Mouse (Mus musculus): Measurements from ENCODE around the gene Nup210. TPM values are rescaled to one million over a fixed set of nuclear protein-coding genes. Genes with fewer than 3 reads are reported as not detected.

The Nup210 gene
- polyA plus RNA-seq (2016; fragmentation: Nextera tagmentation; extraction: Ambion mirVana), result 32.7 and 37.9 TPM in 2 replicates

- Histone ChIP-seq H3K27ac (peak within 1 kb of the TSS; percentile 82), H3K4me3 (replicated peaks) (peak within 1 kb of the TSS; percentile 70), H3K9me3 (0 out of 2 replicates have a peak, but pooled peaks cover 2% of the 10 kb centered on the region), H3K27me3 (no peaks in the 10 kb centered on the region), H3K36me3 (replicated peaks) (no peaks in the 10 kb centered on the region), H3K4me1 (peaks cover 29% of the 10 kb centered on the region), H3K4me2 (peak within 1 kb of the TSS; percentile 91), H3K9ac (peak within 1 kb of the TSS; percentile 82)
- 0% methylated on average over 81 of the region's 93 CpGs for WGBS
- ATAC-seq (ENCODE audit: low FRiP score), result peak; percentile 97
Observed at GRCm38 (mm10) chr6:91116244-91117145, at the start of gene Nup210. TSS of gene Nup210 (minus strand) at chr6:91116829.

DNA sequence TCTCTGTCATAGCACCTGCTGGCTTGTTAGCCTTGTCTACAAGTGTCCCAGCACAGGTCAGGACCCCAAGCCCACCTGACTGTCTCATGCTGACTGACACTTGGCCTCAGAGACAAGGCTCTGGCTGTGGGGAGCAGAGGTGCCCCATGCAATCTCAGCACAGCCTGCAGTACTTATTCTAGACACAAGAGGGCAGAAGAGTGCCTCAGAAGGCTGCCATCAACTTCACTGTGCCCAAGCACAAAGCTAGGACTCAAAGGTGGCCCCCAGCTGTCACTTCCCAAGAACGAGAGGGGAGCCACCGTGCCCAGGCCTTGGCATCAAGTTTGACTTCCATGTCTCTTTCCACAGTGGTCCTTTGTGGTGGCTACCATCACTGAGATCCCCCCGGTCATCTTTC lies 48.6 kb upstream of the Nup210 start:
- Histone ChIP-seq H3K36me3 (replicated peaks) (peaks cover 18% of the 10 kb centered on the region; the same call in 1 of the 2 replicates), H3K4me3 (replicated peaks) (no peak overlapping the region), H3K27me3 (no peaks in the 10 kb centered on the region), H3K9me3 (no peaks in the 10 kb centered on the region), H3K9ac (no peak overlapping the region), H3K4me1 (peaks cover 15% of the 10 kb centered on the region), H3K27ac (no peak overlapping the region), H3K4me2 (no peak overlapping the region)
- 33% methylated on average over 3 of the region's 3 CpGs for WGBS
- ATAC-seq (ENCODE audit: low FRiP score), result peak; percentile 45

- Histone ChIP-seq H3K27me3 (no peaks in the 10 kb centered on the region), H3K27ac (no peak overlapping the region), H3K9ac (no peak overlapping the region), H3K4me2 (no peak overlapping the region), H3K36me3 (replicated peaks) (peaks cover 18% of the 10 kb centered on the region; the same call in 1 of the 2 replicates), H3K9me3 (no peaks in the 10 kb centered on the region), H3K4me1 (peaks cover 20% of the 10 kb centered on the region), H3K4me3 (replicated peaks) (no peak overlapping the region)
- 79% methylated on average over 2 of the region's 2 CpGs for WGBS
- no peak for ATAC-seq (ENCODE audit: low FRiP score)
Observed at GRCm38 (mm10) chr6:91164584-91164983, 48.0 kb upstream of the Nup210 start.

DNA sequence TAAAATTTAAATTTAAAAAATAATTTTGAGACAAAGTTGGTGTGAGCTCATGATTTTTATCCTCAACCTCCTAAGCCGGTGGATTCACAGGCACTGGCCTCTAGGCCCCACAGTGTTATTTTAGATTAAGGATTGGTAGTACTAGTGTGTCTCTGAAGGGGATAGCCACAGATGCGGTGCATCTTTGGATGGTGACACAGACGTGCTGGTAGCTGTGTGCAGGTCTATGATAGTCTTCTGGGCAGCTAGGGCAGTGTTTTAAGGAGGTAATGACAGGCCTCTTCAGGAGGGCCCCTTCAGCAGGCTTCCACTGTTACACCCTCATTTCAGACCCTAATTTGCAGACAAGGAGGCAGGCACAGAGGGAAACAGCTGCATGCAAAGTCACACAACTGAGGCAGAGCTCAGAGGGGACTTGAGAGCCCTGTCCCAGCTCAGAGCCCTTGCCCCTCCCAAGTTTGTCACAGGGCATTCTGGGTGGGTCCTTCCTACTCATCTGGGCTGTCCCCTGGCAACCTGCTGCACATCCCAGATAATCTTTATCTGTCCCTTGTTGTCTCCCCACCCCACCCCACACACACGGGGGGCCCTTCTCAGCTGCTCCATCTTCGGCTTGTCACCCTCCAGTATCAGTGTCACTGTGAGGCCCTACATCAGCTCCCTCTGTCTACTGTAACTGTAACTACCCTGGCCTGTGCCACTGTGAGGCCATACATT lies 46.7 kb upstream of the Nup210 start:
- Histone ChIP-seq H3K9me3 (no peaks in the 10 kb centered on the region), H3K4me3 (replicated peaks) (no peak overlapping the region), H3K27ac (no peak overlapping the region), H3K9ac (no peak overlapping the region), H3K4me1 (peaks cover 32% of the 10 kb centered on the region), H3K4me2 (no peak overlapping the region), H3K27me3 (no peaks in the 10 kb centered on the region), H3K36me3 (replicated peaks) (peaks cover 16% of the 10 kb centered on the region; the same call in 1 of the 2 replicates)
- 86% methylated on average over 5 of the region's 5 CpGs for WGBS
- no peak for ATAC-seq (ENCODE audit: low FRiP score)

DNA sequence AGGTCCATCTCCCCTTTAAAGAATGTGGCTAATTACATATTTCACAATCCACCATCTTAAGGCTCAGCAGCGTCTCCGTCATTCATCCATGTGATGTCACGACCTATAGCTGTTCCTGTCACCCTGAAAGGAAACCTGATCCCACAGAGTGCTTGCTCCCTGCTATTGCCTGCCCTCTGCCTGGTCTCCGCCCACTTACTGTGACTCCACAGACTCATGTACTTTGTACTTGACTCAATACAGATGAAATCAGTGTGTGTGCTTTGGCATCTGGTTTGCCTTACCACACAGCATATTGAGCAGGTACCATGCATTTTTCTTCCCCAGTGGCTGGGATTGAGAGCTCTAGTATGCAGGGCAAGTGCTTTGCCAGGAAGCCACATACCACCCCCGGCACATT lies 45.7 kb upstream of the Nup210 start:
- WGBS, result 83% methylated on average over 5 of the region's 5 CpGs
- H3K9ac ChIP-seq, result no peak overlapping the region
- no peak for ATAC-seq (ENCODE audit: low FRiP score)
- H3K9me3 ChIP-seq, result no peaks in the 10 kb centered on the region
- no peak overlapping the region for H3K4me3 ChIP-seq (replicated peaks)
- H3K27ac ChIP-seq, result no peak overlapping the region
- peaks cover 43% of the 10 kb centered on the region for H3K4me1 ChIP-seq
- no peaks in the 10 kb centered on the region for H3K27me3 ChIP-seq
- H3K4me2 ChIP-seq, result no peak overlapping the region
- peaks cover 16% of the 10 kb centered on the region; the same call in 1 of the 2 replicates for H3K36me3 ChIP-seq (replicated peaks)

DNA sequence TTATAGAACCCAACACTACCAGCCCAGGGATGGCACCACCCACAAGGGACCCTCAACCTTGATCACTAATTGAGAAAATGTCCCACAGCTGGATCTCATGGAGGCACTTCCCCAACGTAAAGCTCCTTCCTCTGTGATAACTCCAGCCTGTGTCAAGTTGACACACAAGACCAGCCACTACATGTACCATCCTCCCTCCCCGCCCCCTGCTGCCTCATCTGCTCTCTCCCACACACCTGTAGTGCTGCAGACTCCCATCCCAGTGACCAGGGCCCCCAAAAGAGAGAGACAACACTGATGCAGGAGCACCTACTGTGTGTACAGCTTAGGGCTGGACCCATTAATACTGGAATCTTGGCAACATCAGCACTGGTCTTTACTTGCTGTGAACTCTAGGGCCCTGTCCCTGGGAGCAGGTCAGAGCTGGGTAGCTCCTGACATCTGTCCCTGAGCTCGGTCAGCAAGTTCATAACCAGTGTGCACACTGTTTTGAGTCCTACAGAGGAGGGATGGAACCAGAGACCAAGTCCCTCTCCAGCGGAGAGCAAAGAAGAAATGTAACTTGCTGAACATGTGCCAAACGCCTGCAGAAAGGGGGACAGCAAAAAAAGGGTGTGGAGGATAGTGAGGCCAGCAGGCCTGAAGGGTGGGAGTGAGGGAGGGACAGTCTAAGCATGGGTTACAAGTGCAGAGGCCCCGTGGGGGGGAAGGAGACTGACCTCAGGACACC lies 45.0 kb upstream of the Nup210 start:
- no peak for ATAC-seq (ENCODE audit: low FRiP score)
- WGBS, result 74% methylated on average over 6 of the region's 6 CpGs
- peaks cover 16% of the 10 kb centered on the region; the same call in 1 of the 2 replicates for H3K36me3 ChIP-seq (replicated peaks)
- peaks cover 48% of the 10 kb centered on the region for H3K4me1 ChIP-seq
- H3K4me3 ChIP-seq (replicated peaks), result no peak overlapping the region
- no peaks in the 10 kb centered on the region for H3K9me3 ChIP-seq
- no peaks in the 10 kb centered on the region for H3K27me3 ChIP-seq
- no peak overlapping the region for H3K4me2 ChIP-seq
- H3K27ac ChIP-seq, result no peak overlapping the region
- no peak overlapping the region for H3K9ac ChIP-seq

GRCm38 (mm10) chr6:91160976-91161375 lies 44.3 kb upstream of the Nup210 start:
- 0 out of 2 replicates have a peak overlapping the region, but pooled peaks have one; percentile 56 for H3K27ac ChIP-seq
- H3K9me3 ChIP-seq, result no peaks in the 10 kb centered on the region
- H3K9ac ChIP-seq, result no peak overlapping the region
- H3K27me3 ChIP-seq, result no peaks in the 10 kb centered on the region
- no peak overlapping the region for H3K4me3 ChIP-seq (replicated peaks)
- H3K4me2 ChIP-seq, result no peak overlapping the region
- peaks cover 54% of the 10 kb centered on the region for H3K4me1 ChIP-seq
- ATAC-seq (ENCODE audit: low FRiP score), result no peak
- peaks cover 12% of the 10 kb centered on the region; the same call in 1 of the 2 replicates for H3K36me3 ChIP-seq (replicated peaks)
- 72% methylated on average over 2 of the region's 2 CpGs for WGBS

DNA sequence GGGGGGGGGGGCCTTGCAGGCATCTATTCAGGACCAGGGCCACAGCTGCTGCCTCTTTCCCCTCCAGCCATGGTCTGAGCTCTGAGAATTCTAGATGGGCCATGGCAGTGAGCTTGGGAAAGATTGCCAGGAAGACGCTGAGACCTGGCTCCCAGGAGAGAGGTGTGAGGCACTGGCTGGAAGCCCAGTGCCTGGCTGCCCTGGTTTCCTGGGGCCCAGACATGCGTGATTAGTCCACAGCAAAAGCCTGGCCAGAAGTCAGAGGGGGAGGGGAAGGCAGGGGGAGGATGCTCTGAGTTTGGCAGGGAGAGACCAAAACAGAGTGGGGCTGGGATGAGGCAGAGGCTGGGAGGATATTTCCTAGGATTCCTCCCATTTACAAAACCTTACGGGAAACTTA lies 43.8 kb upstream of the Nup210 start:
- Histone ChIP-seq H3K36me3 (replicated peaks) (peaks cover 12% of the 10 kb centered on the region; the same call in 1 of the 2 replicates), H3K27me3 (no peaks in the 10 kb centered on the region), H3K9ac (no peak overlapping the region), H3K4me1 (peaks cover 54% of the 10 kb centered on the region), H3K4me3 (replicated peaks) (no peak overlapping the region), H3K27ac (peak overlapping the region; percentile 56), H3K9me3 (no peaks in the 10 kb centered on the region), H3K4me2 (no peak overlapping the region)
- ATAC-seq (ENCODE audit: low FRiP score), result no peak
- 45% methylated on average over 3 of the region's 3 CpGs for WGBS

DNA sequence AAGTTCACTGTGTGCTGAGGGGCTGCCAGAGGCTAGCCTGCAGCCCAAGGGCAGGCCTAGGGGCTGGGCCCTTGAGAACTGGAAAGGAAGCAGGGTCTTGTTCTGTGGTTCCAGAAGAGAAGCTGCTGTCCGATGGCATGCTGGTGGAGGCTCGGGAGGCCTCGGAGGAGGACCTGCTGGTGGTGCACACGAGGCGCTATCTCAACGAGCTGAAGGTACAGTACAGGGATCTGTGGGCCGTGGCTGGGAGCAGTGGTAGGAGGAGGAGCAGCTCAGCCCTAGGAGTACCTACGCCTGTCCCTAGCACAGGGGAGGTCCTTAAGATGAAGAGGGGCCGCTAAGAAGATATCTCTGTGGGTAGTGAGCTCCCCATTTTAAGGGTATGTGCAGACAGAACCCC lies 42.4 kb upstream of the Nup210 start:
- peaks cover 12% of the 10 kb centered on the region; the same call in 1 of the 2 replicates for H3K36me3 ChIP-seq (replicated peaks)
- no peak for ATAC-seq (ENCODE audit: low FRiP score)
- peak overlapping the region; percentile 6; the same call in 1 of the 2 replicates for H3K27ac ChIP-seq
- peak overlapping the region; percentile 25; the same call in 1 of the 2 replicates for H3K9ac ChIP-seq
- WGBS, result 85% methylated on average over 9 of the region's 9 CpGs
- H3K9me3 ChIP-seq, result no peaks in the 10 kb centered on the region
- peak overlapping the region; percentile 21; the same call in 1 of the 2 replicates for H3K4me2 ChIP-seq
- H3K27me3 ChIP-seq, result 0 out of 2 replicates have a peak, but pooled peaks cover 4% of the 10 kb centered on the region
- no peak overlapping the region for H3K4me3 ChIP-seq (replicated peaks)
- H3K4me1 ChIP-seq, result peaks cover 56% of the 10 kb centered on the region

- Histone ChIP-seq H3K27me3 (peaks cover 5% of the 10 kb centered on the region; the same call in 1 of the 2 replicates), H3K4me1 (peaks cover 68% of the 10 kb centered on the region), H3K4me3 (replicated peaks) (peak overlapping the region; percentile 71), H3K36me3 (replicated peaks) (peaks cover 9% of the 10 kb centered on the region; the same call in 1 of the 2 replicates), H3K9ac (peak overlapping the region; percentile 80), H3K9me3 (no peaks in the 10 kb centered on the region), H3K4me2 (peak overlapping the region; percentile 83), H3K27ac (peak overlapping the region; percentile 75)
- WGBS, result 45% methylated on average over 6 of the region's 6 CpGs
- no peak for ATAC-seq (ENCODE audit: low FRiP score)
Observed at GRCm38 (mm10) chr6:91157237-91157570, 40.6 kb upstream of the Nup210 start.

GRCm38 (mm10) chr6:91156554-91157236 lies 40.1 kb upstream of the Nup210 start, which contains the start of gene Hdac11:
TSS of gene Hdac11 (plus strand) at chr6:91156665.
- Histone ChIP-seq H3K4me3 (replicated peaks) (peak within 1 kb of the TSS; percentile 71), H3K27me3 (peaks cover 7% of the 10 kb centered on the region; the same call in 1 of the 2 replicates), H3K4me2 (peak within 1 kb of the TSS; percentile 83), H3K27ac (peak within 1 kb of the TSS; percentile 75), H3K9me3 (no peaks in the 10 kb centered on the region), H3K9ac (peak within 1 kb of the TSS; percentile 80), H3K4me1 (peaks cover 73% of the 10 kb centered on the region), H3K36me3 (replicated peaks) (peaks cover 8% of the 10 kb centered on the region; the same call in 1 of the 2 replicates)
- peak; percentile 94 for ATAC-seq (ENCODE audit: low FRiP score)
- WGBS, result 1% methylated on average over 40 of the region's 42 CpGs
